In the genomic region with DNA sequence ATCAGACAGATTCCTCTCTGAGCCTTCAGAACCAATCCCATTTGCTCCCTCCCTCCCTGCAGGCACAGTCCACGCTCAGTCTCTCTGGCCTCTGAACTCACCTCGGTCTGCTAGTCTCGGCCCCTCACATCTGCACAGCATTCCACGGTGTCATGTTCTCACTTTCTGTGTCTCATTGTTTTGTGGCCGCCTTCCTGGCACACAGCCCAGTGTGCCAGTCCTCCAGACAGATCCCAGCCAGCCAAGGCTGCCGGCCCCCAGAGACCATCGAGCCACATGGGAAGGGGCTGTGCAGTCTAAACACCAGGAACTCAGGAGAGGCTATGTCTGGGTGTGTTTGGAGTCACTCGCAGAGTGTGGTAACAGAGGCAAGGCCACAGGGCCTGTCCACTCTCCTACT, we compare ENCODE assay signal across 7 mouse cellular contexts. TPM values are rescaled to one million over a fixed set of nuclear protein-coding genes. Genes with fewer than 3 reads are reported as not detected.
DNase-seq lines count a peak whose midpoint lies in the region; ATAC-seq lines count a peak whose summit lies in the region.

No protein-coding gene starts in this region.

- WGBS in liver, embryonic 12.5 days (ENCODE audit: insufficient replicate concordance) = 43% methylated on average over 8 of the region's 8 CpGs
- WGBS in neural tube, embryonic 11.5 days = 13% methylated on average over 8 of the region's 8 CpGs

- H3K27me3 ChIP-seq in liver, embryonic 12.5 days (replicated peaks) = peaks cover 6% of the 10 kb centered on the region; the same call in 1 of the 2 replicates
- no peaks in the 10 kb centered on the region for H3K27me3 ChIP-seq in neural tube, embryonic 11.5 days (ENCODE audit: control insufficient read depth, insufficient read depth, low read length)

- no peak for ATAC-seq in liver, embryonic 12.5 days
- ATAC-seq in neural tube, embryonic 11.5 days (ENCODE audit: insufficient read depth, low FRiP score, low TSS enrichment) = peak; percentile 84

- intact Hi-C loops in heart, postnatal 10 days (cut with DNase I) = no loop called here

- no peak overlapping the region for H3K9ac ChIP-seq in liver, embryonic 12.5 days
- no peak overlapping the region; the same call in 1 of the 2 replicates for H3K9ac ChIP-seq in neural tube, embryonic 11.5 days (ENCODE audit: low read length)

- no peak overlapping the region for H3K4me3 ChIP-seq in liver, embryonic 12.5 days
- H3K4me3 ChIP-seq in neural tube, embryonic 11.5 days (ENCODE audit: low read depth, low read length) = no peak overlapping the region

- H3K4me2 ChIP-seq in liver, embryonic 12.5 days = no peak overlapping the region
- no peak overlapping the region for H3K4me2 ChIP-seq in neural tube, embryonic 11.5 days (ENCODE audit: low read depth)

- peak; percentile 79 for DNase-seq in Muller cell, postnatal 12 days (ENCODE audit: inconsistent ontology term)
- peak; percentile 83 for DNase-seq in embryo, embryonic 11 days
- DNase-seq in heart, postnatal 10 days = peak; percentile 60 to 64
- DNase-seq in neural tube, embryonic 11.5 days (ENCODE audit: low spot score) = peak; percentile 77
- no peak for DNase-seq in urinary bladder, adult 18-20 months (ENCODE audit: low spot score in 2 of 2)
- no peak for DNase-seq in layer of hippocampus, postnatal 36 days

- peak overlapping the region; percentile 58; the same call in 1 of the 2 replicates for H3K27ac ChIP-seq in liver, embryonic 12.5 days
- peak overlapping the region; percentile 71 for H3K27ac ChIP-seq in neural tube, embryonic 11.5 days (ENCODE audit: low read depth, low read length)

- no peaks in the 10 kb centered on the region for H3K36me3 ChIP-seq in liver, embryonic 12.5 days
- H3K36me3 ChIP-seq in neural tube, embryonic 11.5 days (ENCODE audit: control insufficient read depth, insufficient read depth, low read length) = no peaks in the 10 kb centered on the region

- no peaks in the 10 kb centered on the region for H3K9me3 ChIP-seq in liver, embryonic 12.5 days (replicated peaks)
- H3K9me3 ChIP-seq in neural tube, embryonic 11.5 days (ENCODE audit: control insufficient read depth, low read length) = no peaks in the 10 kb centered on the region

- peaks cover 56% of the 10 kb centered on the region for H3K4me1 ChIP-seq in liver, embryonic 12.5 days
- H3K4me1 ChIP-seq in neural tube, embryonic 11.5 days (ENCODE audit: control insufficient read depth, insufficient read depth, low read length) = peaks cover 15% of the 10 kb centered on the region

RNA-seq across cellular contexts. Expression of gene Coa7, which starts 22.9 kb away (rescaled TPM):
- 10 to 100 TPM; 45.8 to 48.5 TPM for total RNA-seq in heart, postnatal 10 days (2021)
- polyA plus RNA-seq in liver, embryonic 12.5 days (2016; fragmentation: Nextera tagmentation; extraction: Ambion mirVana) = 33.7 and 34.3 TPM in 2 replicates
- 48.5 and 55.3 TPM in 2 replicates for polyA plus RNA-seq in neural tube, embryonic 11.5 days (2014; fragmentation: Nextera tagmentation; extraction: Ambion mirVana)
- total RNA-seq in layer of hippocampus, postnatal 36 days (2021) = 10 to 100 TPM; 21.9 to 22.9 TPM

RNA-seq across cellular contexts. Expression of gene Shisal2a, which starts 32.3 kb away (rescaled TPM):
- total RNA-seq in heart, postnatal 10 days (2021) = not detected
- polyA plus RNA-seq in liver, embryonic 12.5 days (2016; fragmentation: Nextera tagmentation; extraction: Ambion mirVana) = 0.32 TPM in 1 of 2 replicates, not detected in the other
- 2.7 and 4.3 TPM in 2 replicates for polyA plus RNA-seq in neural tube, embryonic 11.5 days (2014; fragmentation: Nextera tagmentation; extraction: Ambion mirVana)
- total RNA-seq in layer of hippocampus, postnatal 36 days (2021) = not detected

RNA-seq across cellular contexts. Expression of gene Zyg11b, which starts 49.9 kb away (rescaled TPM):
- total RNA-seq in heart, postnatal 10 days (2021) = 10 to 100 TPM; 36.5 to 37.5 TPM
- polyA plus RNA-seq in liver, embryonic 12.5 days (2016; fragmentation: Nextera tagmentation; extraction: Ambion mirVana) = 4.0 and 4.5 TPM in 2 replicates
- 21.5 and 24.0 TPM in 2 replicates for polyA plus RNA-seq in neural tube, embryonic 11.5 days (2014; fragmentation: Nextera tagmentation; extraction: Ambion mirVana)
- 100 to 1,000 TPM; 101 to 110 TPM for total RNA-seq in layer of hippocampus, postnatal 36 days (2021)

RNA-seq across cellular contexts. Expression of gene Gpx7, which starts 55.9 kb away (rescaled TPM):
- 10 to 100 TPM; 22.3 to 22.6 TPM for total RNA-seq in heart, postnatal 10 days (2021)
- 12.3 and 13.6 TPM in 2 replicates for polyA plus RNA-seq in liver, embryonic 12.5 days (2016; fragmentation: Nextera tagmentation; extraction: Ambion mirVana)
- 51.3 and 51.7 TPM in 2 replicates for polyA plus RNA-seq in neural tube, embryonic 11.5 days (2014; fragmentation: Nextera tagmentation; extraction: Ambion mirVana)
- 1 to 10 TPM; 5.4 to 5.8 TPM for total RNA-seq in layer of hippocampus, postnatal 36 days (2021)

Comparison
In these comparisons a context has a peak if more than half of its experiments do, and no peak if none do; other contexts are left out.
1. DNase-seq: peak in Muller cell, postnatal 12 days (single experiment), embryo, embryonic 11 days (single experiment), heart, postnatal 10 days (2 of 2) and neural tube, embryonic 11.5 days (single experiment); none in urinary bladder, adult 18-20 months (0 of 2) and layer of hippocampus, postnatal 36 days (0 of 2).